Mouse (Mus musculus) limb, embryonic 14.5 days (tissue): Measurements from ENCODE around the gene E2f8. TPM values are rescaled to one million over a fixed set of nuclear protein-coding genes. Genes with fewer than 3 reads are reported as not detected.

Experiments used
- ATAC-seq: fragments of 200-750 bp; cut with Nextera tagmentation; 2 replicates; pipeline ENCODE4 v1.8.0; 2017; ENCODE audit warnings: low read depth, moderate number of reproducible peaks, moderate TSS enrichment; ENCODE audit not compliant: low FRiP score
- DNase-seq: peaks from one replicate; pipeline ENCODE4 v3.0.0-alpha.2; 2015; ENCODE audit warnings: low spot score
- H3K27ac ChIP-seq: fragments of 300-500 bp; sonication (generic); replicated peaks from 2 replicates; pipeline ENCODE4 v1.5.1; 2014; ENCODE audit warnings: low read depth, mild to moderate bottlenecking, low read length, moderate library complexity, mixed read lengths
- H3K27me3 ChIP-seq: fragments of 300-500 bp; sonication (generic); 2 replicates; pipeline ENCODE4 v1.6.1; 2014; ENCODE audit warnings: low read length, mixed read lengths; ENCODE audit not compliant: control insufficient read depth, insufficient read depth
- H3K36me3 ChIP-seq: fragments of 300-500 bp; sonication (generic); 2 replicates; pipeline ENCODE4 v1.6.1; 2014; ENCODE audit warnings: mild to moderate bottlenecking, low read length, moderate library complexity, mixed read lengths; ENCODE audit not compliant: control insufficient read depth, insufficient read depth
- H3K4me1 ChIP-seq: fragments of 300-500 bp; sonication (generic); 2 replicates; pipeline ENCODE4 v1.6.1; 2014; ENCODE audit warnings: antibody characterized with exemption, low read length, mixed read lengths; ENCODE audit not compliant: control insufficient read depth, insufficient read depth
- H3K4me2 ChIP-seq: fragments of 300-500 bp; sonication (generic); replicated peaks from 2 replicates; pipeline ENCODE4 v1.6.1; 2014; ENCODE audit warnings: low read depth, mild to moderate bottlenecking, low read length, moderate library complexity; ENCODE audit not compliant: severe bottlenecking
- H3K4me3 ChIP-seq: fragments of 300-500 bp; sonication (generic); replicated peaks from 2 replicates; pipeline ENCODE4 v1.5.1; 2014; ENCODE audit warnings: low read length
- H3K9ac ChIP-seq: fragments of 300-500 bp; sonication (generic); 2 replicates; pipeline ENCODE4 v1.6.1; 2014; ENCODE audit warnings: mild to moderate bottlenecking, low read depth, low read length, moderate library complexity; ENCODE audit not compliant: severe bottlenecking
- H3K9me3 ChIP-seq: fragments of 300-500 bp; sonication (generic); 2 replicates; pipeline ENCODE4 v1.6.1; 2016; ENCODE audit warnings: low read length; ENCODE audit not compliant: control insufficient read depth
- POLR2A ChIP-seq: fragments of 200-500 bp; IDR thresholded peaks from 2 replicates; pipeline ENCODE4 v1.8.0; 2012; ENCODE audit warnings: inconsistent platforms, mild to moderate bottlenecking, moderate library complexity, borderline replicate concordance; ENCODE audit not compliant: insufficient read depth, insufficient read length; ENCODE audit errors: extremely low read depth
- WGBS: fragments of 180-500 bp; shearing (Covaris S2); extraction: QIAGEN DNeasy Blood & Tissue Kit; methylation state at CpG from one replicate; pipeline ENCODE4 v1.1.7; 2014; 5-methylcytosine and 5-hydroxymethylcytosine counted together
- polyA plus RNA-seq, 2 experiments: library from polyadenylated mRNA; depleted of rRNA in 1 of 2; stranded (reverse) in 1 of 2; unstranded in 1 of 2; fragments of >200 nt; fragmentation: Nextera tagmentation in 1 of 2; extraction: Ambion mirVana in 1 of 2; gene quantifications; 2 replicates each; pipeline versions ENCODE4 v1.2.1 to v1.2.3; 2012 to 2014

Gene E2f8
- polyA plus RNA-seq, 2 experiments, result 16.7 to 23.4 TPM

GRCm38 (mm10) chr7:48824671-48825070 is 56.7 kb downstream of the E2f8 start:
- H3K27me3 ChIP-seq, result no peaks in the 10 kb centered on the region
- DNase-seq (no peak), ATAC-seq (no peak)
- H3K9me3 ChIP-seq, result no peaks in the 10 kb centered on the region
- H3K9ac ChIP-seq, result no peak overlapping the region
- no peak overlapping the region for H3K4me3 ChIP-seq
- H3K36me3 ChIP-seq, result peaks cover 76% of the 10 kb centered on the region
- no peak overlapping the region for H3K4me2 ChIP-seq
- no peak overlapping the region for H3K27ac ChIP-seq
- 95% methylated on average over 1 of the region's 1 CpGs for WGBS
- TF ChIP-seq POLR2A, result no peak
- H3K4me1 ChIP-seq, result no peaks in the 10 kb centered on the region

DNA sequence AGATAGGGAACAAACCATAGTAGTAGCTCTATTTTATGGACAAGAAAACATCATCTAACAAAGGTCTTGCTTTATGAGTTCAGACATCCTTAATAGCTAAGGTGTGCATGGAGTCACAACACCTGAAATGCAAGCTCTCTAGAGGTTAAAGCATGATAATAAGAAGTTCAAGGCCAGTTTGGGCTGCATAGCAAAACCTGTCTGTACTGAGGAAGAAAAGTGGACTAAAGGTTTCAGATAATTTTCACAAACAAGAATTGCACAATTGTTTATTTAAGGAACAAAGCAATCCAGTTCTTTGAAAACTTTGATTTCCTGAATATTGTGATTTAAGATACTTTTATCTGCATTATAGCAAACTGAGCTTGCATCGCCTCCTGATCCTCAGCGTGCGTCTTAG is 57.8 kb downstream of the E2f8 start:
- no peak overlapping the region for H3K4me2 ChIP-seq
- no peak overlapping the region for H3K4me3 ChIP-seq
- H3K4me1 ChIP-seq, result no peaks in the 10 kb centered on the region
- no peaks in the 10 kb centered on the region for H3K27me3 ChIP-seq
- ATAC-seq (no peak), DNase-seq (no peak)
- TF ChIP-seq POLR2A, result no peak
- no peak overlapping the region for H3K27ac ChIP-seq
- peaks cover 83% of the 10 kb centered on the region for H3K36me3 ChIP-seq
- H3K9me3 ChIP-seq, result no peaks in the 10 kb centered on the region
- no peak overlapping the region for H3K9ac ChIP-seq
- WGBS, result 94% methylated on average over 3 of the region's 3 CpGs

DNA sequence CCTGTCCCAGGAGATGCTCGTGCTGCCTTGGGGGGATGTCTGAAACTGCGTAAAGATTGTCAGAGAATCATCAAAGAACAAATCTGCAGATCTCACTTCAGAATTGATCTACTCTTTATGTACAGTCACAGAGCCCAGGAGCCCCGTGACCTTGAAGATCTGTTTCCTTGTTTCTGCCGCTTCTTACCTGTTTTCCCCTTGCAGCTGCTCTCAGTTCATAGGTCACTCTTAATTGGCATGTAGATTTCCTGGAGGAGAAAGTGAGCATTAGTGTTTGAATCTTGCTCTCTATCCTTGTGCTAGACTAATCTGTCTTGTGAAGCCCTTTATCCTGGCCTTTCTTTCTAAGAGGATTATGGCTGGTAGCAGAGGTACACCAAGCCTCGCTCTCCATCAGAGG is 59.7 kb downstream of the E2f8 start:
- Histone ChIP-seq H3K9me3 (no peaks in the 10 kb centered on the region), H3K4me3 (no peak overlapping the region), H3K27me3 (no peaks in the 10 kb centered on the region), H3K4me2 (no peak overlapping the region), H3K4me1 (no peaks in the 10 kb centered on the region), H3K36me3 (peaks cover 81% of the 10 kb centered on the region), H3K27ac (no peak overlapping the region), H3K9ac (no peak overlapping the region)
- no peak for ATAC-seq
- DNase-seq, result no peak
- 92% methylated on average over 5 of the region's 5 CpGs for WGBS
- no peak for TF ChIP-seq POLR2A

Other genes with a start within 250 kb of the E2f8 start
- gene Mrgprb3, start 237.8 kb downstream of the E2f8 start, polyA plus RNA-seq (2012; rRNA removed), result not detected in 2 replicates
- gene Mrgprb3, start 237.8 kb downstream of the E2f8 start, polyA plus RNA-seq (2014; fragmentation: Nextera tagmentation; extraction: Ambion mirVana), result not detected in 2 replicates
- gene Zdhhc13, start 92.6 kb downstream of the E2f8 start, polyA plus RNA-seq (2012; rRNA removed), result 28.5 and 34.1 TPM in 2 replicates
- gene Zdhhc13, start 92.6 kb downstream of the E2f8 start, polyA plus RNA-seq (2014; fragmentation: Nextera tagmentation; extraction: Ambion mirVana), result 30.4 and 30.5 TPM in 2 replicates
- gene Csrp3, start 33.6 kb downstream of the E2f8 start, polyA plus RNA-seq (2012; rRNA removed), result 11.6 and 18.2 TPM in 2 replicates
- gene Csrp3, start 33.6 kb downstream of the E2f8 start, polyA plus RNA-seq (2014; fragmentation: Nextera tagmentation; extraction: Ambion mirVana), result 45.7 and 71.9 TPM in 2 replicates
- gene Nav2, start 27.1 kb upstream of the E2f8 start, polyA plus RNA-seq (2012; rRNA removed), result 16.8 and 21.1 TPM in 2 replicates
- 15.8 and 17.7 TPM in 2 replicates for gene Nav2, start 27.1 kb upstream of the E2f8 start, polyA plus RNA-seq (2014; fragmentation: Nextera tagmentation; extraction: Ambion mirVana)